Mouse (Mus musculus): ENCODE results near the gene Slc7a7. TPM values are rescaled to one million over a fixed set of nuclear protein-coding genes. Genes with fewer than 3 reads are reported as not detected.

Gene Slc7a7
- polyA plus RNA-seq, 2 experiments, result 4.9 to 7.8 TPM

- no peak overlapping the region for H3K27ac ChIP-seq
- 64% methylated on average over 7 of the region's 7 CpGs for WGBS (ENCODE audit: insufficient replicate concordance)
- ATAC-seq (ENCODE audit: insufficient read depth), result no peak
- H3K9me3 ChIP-seq (ENCODE audit: control insufficient read depth, low read length), result no peaks in the 10 kb centered on the region
- H3K9ac ChIP-seq (replicated peaks), result no peak overlapping the region
- no peaks in the 10 kb centered on the region for H3K27me3 ChIP-seq (ENCODE audit: control insufficient read depth, insufficient read depth, low read length)
- H3K36me3 ChIP-seq (replicated peaks; ENCODE audit: control insufficient read depth, insufficient read depth, low read depth), result no peaks in the 10 kb centered on the region
- DNase-seq (ENCODE audit: low read depth in 3 of 3, low spot score in 3 of 3), result no peak
- no peak overlapping the region for H3K4me3 ChIP-seq (ENCODE audit: insufficient read depth in 1 of 2, low read depth in 2 of 2, low read length in 2 of 2)
- no peak overlapping the region for H3K4me2 ChIP-seq (ENCODE audit: low read depth)
- TF ChIP-seq EP300 (IDR thresholded peaks at IDR 0.05; ENCODE audit: low read depth) (no peak), CTCF (IDR thresholded peaks at IDR 0.05; ENCODE audit: low read depth) (no peak)
- peaks cover 0 to 5% of the 10 kb centered on the region in 2 experiments; a peak in 1 of 4 replicates for H3K4me1 ChIP-seq (replicated peaks; ENCODE audit: control insufficient read depth in 2 of 2, insufficient read depth in 2 of 2, low read length in 1 of 2)
Observed at GRCm38 (mm10) chr14:54396685-54397084, 20.9 kb downstream of the Slc7a7 start.

- Histone ChIP-seq H3K36me3 (replicated peaks; ENCODE audit: control insufficient read depth, insufficient read depth, low read depth) (no peaks in the 10 kb centered on the region), H3K9me3 (ENCODE audit: control insufficient read depth, low read length) (no peaks in the 10 kb centered on the region), H3K27me3 (ENCODE audit: control insufficient read depth, insufficient read depth, low read length) (no peaks in the 10 kb centered on the region), H3K4me3 (ENCODE audit: insufficient read depth in 1 of 2, low read depth in 2 of 2, low read length in 2 of 2) (no peak overlapping the region), H3K27ac (no peak overlapping the region), H3K4me2 (ENCODE audit: low read depth) (no peak overlapping the region), H3K4me1 (replicated peaks; ENCODE audit: control insufficient read depth in 2 of 2, insufficient read depth in 2 of 2, low read length in 1 of 2) (peaks cover 0 to 3% of the 10 kb centered on the region in 2 experiments; a peak in 1 of 4 replicates), H3K9ac (replicated peaks) (no peak overlapping the region)
- no peak for DNase-seq (ENCODE audit: low read depth in 3 of 3, low spot score in 3 of 3)
- no peak for ATAC-seq (ENCODE audit: insufficient read depth)
- TF ChIP-seq CTCF (IDR thresholded peaks at IDR 0.05; ENCODE audit: low read depth), result no peak
- TF ChIP-seq EP300 (IDR thresholded peaks at IDR 0.05; ENCODE audit: low read depth), result no peak
Observed at GRCm38 (mm10) chr14:54394309-54394708, 23.3 kb downstream of the Slc7a7 start.

GRCm38 (mm10) chr14:54393794-54394193, 23.8 kb downstream of the Slc7a7 start:
- no peak overlapping the region for H3K27ac ChIP-seq

GRCm38 (mm10) chr14:54390843-54391242, 26.7 kb downstream of the Slc7a7 start:
- H3K9me3 ChIP-seq (ENCODE audit: control insufficient read depth, low read length), result no peaks in the 10 kb centered on the region
- no peak overlapping the region for H3K4me2 ChIP-seq (ENCODE audit: low read depth)

More at GRCm38 (mm10) chr14:54393794-54394193, 23.8 kb downstream of the Slc7a7 start:
- ATAC-seq (ENCODE audit: insufficient read depth), result no peak
- DNase-seq (ENCODE audit: low read depth in 3 of 3, low spot score in 3 of 3), result no peak
- Histone ChIP-seq H3K9me3 (ENCODE audit: control insufficient read depth, low read length) (no peaks in the 10 kb centered on the region), H3K4me1 (replicated peaks; ENCODE audit: control insufficient read depth in 2 of 2, insufficient read depth in 2 of 2, low read length in 1 of 2) (no peaks in the 10 kb centered on the region), H3K36me3 (replicated peaks; ENCODE audit: control insufficient read depth, insufficient read depth, low read depth) (no peaks in the 10 kb centered on the region), H3K4me3 (ENCODE audit: insufficient read depth in 1 of 2, low read depth in 2 of 2, low read length in 2 of 2) (no peak overlapping the region), H3K27me3 (ENCODE audit: control insufficient read depth, insufficient read depth, low read length) (no peaks in the 10 kb centered on the region), H3K4me2 (ENCODE audit: low read depth) (no peak overlapping the region), H3K9ac (replicated peaks) (no peak overlapping the region)
- TF ChIP-seq EP300 (IDR thresholded peaks at IDR 0.05; ENCODE audit: low read depth) (no peak), CTCF (IDR thresholded peaks at IDR 0.05; ENCODE audit: low read depth) (no peak)
- 51% methylated on average over 3 of the region's 3 CpGs for WGBS (ENCODE audit: insufficient replicate concordance)

GRCm38 (mm10) chr14:54387546-54387945, 30.0 kb downstream of the Slc7a7 start:
- Histone ChIP-seq H3K36me3 (replicated peaks; ENCODE audit: control insufficient read depth, insufficient read depth, low read depth) (no peaks in the 10 kb centered on the region), H3K4me3 (ENCODE audit: insufficient read depth in 1 of 2, low read depth in 2 of 2, low read length in 2 of 2) (no peak overlapping the region), H3K27me3 (ENCODE audit: control insufficient read depth, insufficient read depth, low read length) (no peaks in the 10 kb centered on the region), H3K9me3 (ENCODE audit: control insufficient read depth, low read length) (no peaks in the 10 kb centered on the region), H3K9ac (replicated peaks) (no peak overlapping the region), H3K4me1 (replicated peaks; ENCODE audit: control insufficient read depth in 2 of 2, insufficient read depth in 2 of 2, low read length in 1 of 2) (peaks cover 0 to 17% of the 10 kb centered on the region in 2 experiments; a peak in 2 of 4 replicates), H3K27ac (no peak overlapping the region), H3K4me2 (ENCODE audit: low read depth) (no peak overlapping the region)
- ATAC-seq (ENCODE audit: insufficient read depth) (no peak), DNase-seq (ENCODE audit: low read depth in 3 of 3, low spot score in 3 of 3) (no peak)
- TF ChIP-seq EP300 (IDR thresholded peaks at IDR 0.05; ENCODE audit: low read depth) (no peak), CTCF (IDR thresholded peaks at IDR 0.05; ENCODE audit: low read depth) (no peak)
- 67% methylated on average over 6 of the region's 6 CpGs for WGBS (ENCODE audit: insufficient replicate concordance)

More at GRCm38 (mm10) chr14:54390843-54391242, 26.7 kb downstream of the Slc7a7 start:
- Histone ChIP-seq H3K27ac (no peak overlapping the region), H3K27me3 (ENCODE audit: control insufficient read depth, insufficient read depth, low read length) (no peaks in the 10 kb centered on the region), H3K36me3 (replicated peaks; ENCODE audit: control insufficient read depth, insufficient read depth, low read depth) (no peaks in the 10 kb centered on the region), H3K4me3 (ENCODE audit: insufficient read depth in 1 of 2, low read depth in 2 of 2, low read length in 2 of 2) (no peak overlapping the region), H3K9ac (replicated peaks) (no peak overlapping the region), H3K4me1 (replicated peaks; ENCODE audit: control insufficient read depth in 2 of 2, insufficient read depth in 2 of 2, low read length in 1 of 2) (no peaks in the 10 kb centered on the region)
- TF ChIP-seq EP300 (IDR thresholded peaks at IDR 0.05; ENCODE audit: low read depth) (no peak), CTCF (IDR thresholded peaks at IDR 0.05; ENCODE audit: low read depth) (no peak)
- no peak for ATAC-seq (ENCODE audit: insufficient read depth)
- DNase-seq (ENCODE audit: low read depth in 3 of 3, low spot score in 3 of 3), result no peak
- WGBS (ENCODE audit: insufficient replicate concordance), result 53% methylated on average over 6 of the region's 6 CpGs

All from liver, embryonic 14.5 days (tissue).